Mouse (Mus musculus): ENCODE results near the gene Prl7b1.

Prl7b1 gene

DNA sequence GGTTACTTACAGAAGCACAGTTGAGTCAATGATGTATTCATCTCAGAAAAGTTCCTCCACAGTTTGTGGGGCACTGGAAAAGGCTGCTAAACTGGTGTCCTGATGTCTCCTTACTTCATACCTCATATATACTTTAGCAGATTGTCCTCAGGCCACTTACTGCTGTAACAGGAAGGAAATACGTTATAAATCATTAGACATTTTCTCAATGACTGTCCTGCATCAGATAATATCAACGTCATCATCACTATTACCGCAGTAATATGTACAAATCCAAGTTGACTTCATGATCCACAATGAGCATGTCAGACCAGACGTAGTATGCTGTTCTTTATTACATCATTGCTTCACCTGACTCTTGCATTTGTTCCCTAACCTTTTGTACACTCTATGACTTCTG is at the start of gene Prl7b1:
Gene Prl7b1 (minus strand): TSS at position 101 of the 400 bp plus-strand sequence.
- no peak for DNase-seq (ENCODE audit: low spot score in 2 of 2)

GRCm38 (mm10) chr13:27642393-27642792 is 32.0 kb upstream of the Prl7b1 start, which contains the start of gene Prl7a1:
Prl7a1 (minus strand) TSS chr13:27642493.
- DNase-seq (ENCODE audit: low spot score in 2 of 2): no peak

GRCm38 (mm10) chr13:27582071-27582470 is 28.3 kb downstream of the Prl7b1 start, which contains the start of gene Prl8a1:
Prl8a1 (minus strand) TSS chr13:27582171.
- no peak for DNase-seq (ENCODE audit: low spot score in 2 of 2)

GRCm38 (mm10) chr13:27564506-27564905 is 45.9 kb downstream of the Prl7b1 start, which contains the start of gene Prl8a9:
Prl8a9 (minus strand) TSS chr13:27564606.
- DNase-seq (ENCODE audit: low spot score in 2 of 2): no peak

GRCm38 (mm10) chr13:27553336-27553735 is 57.0 kb downstream of the Prl7b1 start:
- no peak for DNase-seq (ENCODE audit: low spot score in 2 of 2)

Data from natural killer cell, adult 2 months (primary cell).